ENCODE assay signal across 9 mouse cellular contexts in the genomic region with DNA sequence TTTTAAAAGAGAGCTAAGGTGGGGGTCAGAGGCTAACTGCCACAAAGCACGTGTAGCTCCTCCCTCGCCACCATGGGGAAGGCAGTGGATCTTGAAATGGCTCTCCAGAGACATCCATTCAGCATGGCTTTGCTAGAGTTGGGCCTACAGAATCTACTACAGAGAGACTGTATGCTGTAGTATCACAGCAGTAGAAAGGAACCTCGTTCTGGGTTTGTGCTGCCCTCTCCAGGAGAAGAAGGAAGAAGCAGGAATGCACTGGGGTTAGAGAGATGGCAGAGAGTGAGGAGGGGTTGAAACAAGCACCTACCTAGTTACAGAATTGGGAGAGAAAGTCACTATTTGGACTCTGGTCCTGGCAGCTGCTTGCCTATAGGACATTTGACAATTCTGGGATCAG. TPM values are rescaled to one million over a fixed set of nuclear protein-coding genes. Genes with fewer than 3 reads are reported as not detected.
DNase-seq lines count a peak whose midpoint lies in the region; ATAC-seq lines count a peak whose summit lies in the region.
"Had no signal": no experiment of that assay in that cellular context is flagged by ENCODE, and none has a peak within 500 bp of the region (broad histone marks: within the 10 kb centered on the region; RNA-seq: fewer than 3 reads in every experiment).

No protein-coding gene starts in this region.

- H3K79me2 ChIP-seq in macrophage (ENCODE audit: inconsistent target): no peaks in the 10 kb centered on the region

- 37% methylated on average over 3 of the region's 3 CpGs for WGBS in midbrain, embryonic 12.5 days
- WGBS in midbrain, embryonic 16.5 days: 26% methylated on average over 3 of the region's 3 CpGs
- 22% methylated on average over 3 of the region's 3 CpGs for WGBS in kidney, embryonic 15.5 days
- 30% methylated on average over 3 of the region's 3 CpGs for WGBS in macrophage (ENCODE audit: missing documents)

- peak; percentile 35 to 49 for DNase-seq in cerebellum, adult 18-20 months
- DNase-seq in cerebellum, postnatal 4 days (ENCODE audit: low spot score in 2 of 2): no peak
- DNase-seq in cerebellum, postnatal 14 days: peak; percentile 64
- peak; percentile 81 for DNase-seq in thymus, postnatal 14 days

- no peaks in the 10 kb centered on the region for H3K4me1 ChIP-seq in midbrain, embryonic 12.5 days
- no peaks in the 10 kb centered on the region for H3K4me1 ChIP-seq in midbrain, embryonic 16.5 days (ENCODE audit: control insufficient read depth, insufficient read depth, low read length)
- 0 out of 2 replicates have a peak, but pooled peaks cover 4% of the 10 kb centered on the region for H3K4me1 ChIP-seq in kidney, embryonic 15.5 days

- H3K36me3 ChIP-seq in midbrain, embryonic 12.5 days: no peaks in the 10 kb centered on the region
- H3K36me3 ChIP-seq in midbrain, embryonic 16.5 days (ENCODE audit: control insufficient read depth, insufficient read depth, low read length): no peaks in the 10 kb centered on the region
- no peaks in the 10 kb centered on the region for H3K36me3 ChIP-seq in kidney, embryonic 15.5 days
- H3K36me3 ChIP-seq in macrophage (ENCODE audit: inconsistent target): no peaks in the 10 kb centered on the region

- no peak overlapping the region for H3K27ac ChIP-seq in midbrain, embryonic 12.5 days (replicated peaks)
- H3K27ac ChIP-seq in midbrain, embryonic 16.5 days (ENCODE audit: low read length): no peak overlapping the region
- no peak overlapping the region for H3K27ac ChIP-seq in kidney, embryonic 15.5 days
- peak overlapping the region; percentile 25 for H3K27ac ChIP-seq in macrophage

- no peak overlapping the region for H3K4me2 ChIP-seq in midbrain, embryonic 12.5 days (replicated peaks)
- H3K4me2 ChIP-seq in midbrain, embryonic 16.5 days (ENCODE audit: low read length): no peak overlapping the region
- H3K4me2 ChIP-seq in kidney, embryonic 15.5 days: no peak overlapping the region

- H3K9me3 ChIP-seq in midbrain, embryonic 12.5 days: no peaks in the 10 kb centered on the region
- H3K9me3 ChIP-seq in midbrain, embryonic 16.5 days (replicated peaks; ENCODE audit: control insufficient read depth, low read length, poor library complexity, severe bottlenecking): no peaks in the 10 kb centered on the region
- no peaks in the 10 kb centered on the region for H3K9me3 ChIP-seq in kidney, embryonic 15.5 days (replicated peaks)
- H3K9me3 ChIP-seq: megakaryocyte, embryonic 14.5 days had no signal

- H3K27me3 ChIP-seq in midbrain, embryonic 12.5 days: no peaks in the 10 kb centered on the region
- H3K27me3 ChIP-seq in midbrain, embryonic 16.5 days (ENCODE audit: control insufficient read depth, insufficient read depth, low read depth, low read length): no peaks in the 10 kb centered on the region
- H3K27me3 ChIP-seq in kidney, embryonic 15.5 days: no peaks in the 10 kb centered on the region

- peak; percentile 38; the same call in 1 of the 2 replicates for ATAC-seq in midbrain, embryonic 12.5 days (ENCODE audit: low FRiP score, low read depth)
- no peak for ATAC-seq in midbrain, embryonic 16.5 days
- peak; percentile 36; the same call in 1 of the 2 replicates for ATAC-seq in kidney, embryonic 15.5 days (replicated peaks; ENCODE audit: low FRiP score)

- H3K9ac ChIP-seq in midbrain, embryonic 12.5 days (replicated peaks): no peak overlapping the region
- H3K9ac ChIP-seq in midbrain, embryonic 16.5 days (ENCODE audit: low read depth, low read length): no peak overlapping the region
- no peak overlapping the region for H3K9ac ChIP-seq in kidney, embryonic 15.5 days

- no peak overlapping the region for H3K4me3 ChIP-seq in midbrain, embryonic 12.5 days
- H3K4me3 ChIP-seq in midbrain, embryonic 16.5 days (ENCODE audit: low read depth, low read length): no peak overlapping the region
- no peak overlapping the region for H3K4me3 ChIP-seq in kidney, embryonic 15.5 days (replicated peaks)
- H3K4me3 ChIP-seq in macrophage (ENCODE audit: inconsistent target): no peak overlapping the region
- H3K4me3 ChIP-seq: megakaryocyte, embryonic 14.5 days had no signal

RNA-seq across cellular contexts. Expression of gene Otulinl, which starts 34.0 kb away (rescaled TPM):
- 7.7 and 8.0 TPM in 2 replicates for polyA plus RNA-seq in midbrain, embryonic 12.5 days (2016; fragmentation: Nextera tagmentation; extraction: Ambion mirVana)
- polyA plus RNA-seq in midbrain, embryonic 16.5 days (2015; fragmentation: Nextera tagmentation; extraction: Ambion mirVana): 12.3 and 14.6 TPM in 2 replicates
- 26.5 and 30.5 TPM in 2 replicates for polyA plus RNA-seq in kidney, embryonic 15.5 days (2015; fragmentation: Nextera tagmentation; extraction: Ambion mirVana)
- total RNA-seq in macrophage (2018; cell fraction: chromatin; rRNA removed): 100 to 1,000 TPM in 8 of 26 experiments, 10 to 100 TPM in 18; 19.8 to 170 (median 74.5) TPM
- total RNA-seq in macrophage (2018; cell fraction: cytosol; rRNA removed): 100 to 1,000 TPM in 9 of 26 experiments, 10 to 100 TPM in 17; 38.0 to 139 (median 90.4) TPM
- total RNA-seq in macrophage (2018; cell fraction: nucleus; rRNA removed): 100 to 1,000 TPM in 12 of 26 experiments, 10 to 100 TPM in 14; 31.4 to 206 (median 98.5) TPM
- polyA plus RNA-seq in macrophage (2018): 61.1 to 168 TPM (median 87.5 TPM) in 3 replicates

Comparison
In these comparisons a context has a peak if more than half of its experiments do, and no peak if none do; other contexts are left out.
1. DNase-seq: peak in cerebellum, adult 18-20 months (2 of 2), cerebellum, postnatal 14 days (2 of 2) and thymus, postnatal 14 days (single experiment); none in cerebellum, postnatal 4 days (0 of 2).